Mouse (Mus musculus) liver, adult (tissue): ENCODE results near the gene Zfand3.

Experiments
- GATA4 ChIP-seq: IDR thresholded peaks from 2 replicates; pipeline ENCODE4 v1.6.1; 2014; ENCODE audit warnings: mild to moderate bottlenecking, low read length; ENCODE audit not compliant: insufficient replicate concordance

The Zfand3 gene

DNA sequence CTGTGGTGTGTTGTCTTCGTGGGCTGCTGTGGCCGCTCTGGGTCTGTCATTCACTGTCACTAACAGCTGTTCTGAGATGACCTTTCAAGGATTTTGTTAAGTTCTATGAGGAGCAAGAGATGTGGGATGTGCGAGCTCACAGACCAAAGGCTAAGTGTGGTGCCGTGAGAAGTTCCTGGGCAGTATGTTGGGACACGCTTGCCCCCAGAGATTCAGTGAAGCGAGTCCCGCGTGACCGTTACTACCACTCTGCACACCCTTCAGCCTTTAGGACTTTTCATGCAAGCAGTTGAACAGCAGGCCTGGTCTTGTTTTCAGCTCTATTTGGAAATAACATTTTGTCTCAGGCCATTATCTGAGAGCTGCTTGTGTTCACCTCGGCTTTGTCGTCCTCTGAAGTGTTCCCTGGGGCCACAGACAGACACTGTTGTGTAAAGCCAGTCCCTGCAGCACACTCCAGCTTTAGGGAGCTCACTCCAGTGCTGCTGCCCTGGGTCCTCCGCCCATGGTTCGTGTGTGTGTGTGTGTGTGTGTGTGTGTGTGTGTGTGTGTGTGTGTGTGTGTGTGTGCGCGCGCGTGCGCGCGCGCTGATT is 191.2 kb downstream of the Zfand3 start:
- TF ChIP-seq GATA4, result no peak

- no peak for TF ChIP-seq GATA4
Observed at GRCm38 (mm10) chr17:30196401-30197279, 192.1 kb downstream of the Zfand3 start.

- TF ChIP-seq GATA4, result no peak
Observed at GRCm38 (mm10) chr17:30197280-30198030, 192.9 kb downstream of the Zfand3 start.

DNA sequence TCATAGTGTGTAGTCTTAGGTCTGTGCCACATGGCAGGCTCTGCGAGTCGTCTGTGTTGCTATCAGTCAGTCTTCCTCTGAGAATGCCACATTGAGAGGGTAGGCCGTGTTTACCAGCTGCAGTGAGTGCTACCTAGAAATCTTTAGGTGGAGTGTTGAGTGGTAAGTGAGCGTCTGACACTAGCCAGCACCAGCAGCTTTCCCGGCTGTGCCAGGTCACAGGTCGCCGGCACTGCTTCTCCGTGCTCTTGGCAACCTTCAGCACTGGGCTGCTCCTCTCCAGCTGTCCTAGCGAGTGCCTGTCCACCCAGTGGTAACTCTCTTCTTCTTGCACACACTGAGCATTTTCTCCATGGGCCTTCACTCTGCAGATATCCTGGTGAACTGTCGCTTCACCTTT is 193.9 kb downstream of the Zfand3 start:
- TF ChIP-seq GATA4, result no peak

GRCm38 (mm10) chr17:30199374-30200247 is 195.1 kb downstream of the Zfand3 start:
- TF ChIP-seq GATA4, result no peak

DNA sequence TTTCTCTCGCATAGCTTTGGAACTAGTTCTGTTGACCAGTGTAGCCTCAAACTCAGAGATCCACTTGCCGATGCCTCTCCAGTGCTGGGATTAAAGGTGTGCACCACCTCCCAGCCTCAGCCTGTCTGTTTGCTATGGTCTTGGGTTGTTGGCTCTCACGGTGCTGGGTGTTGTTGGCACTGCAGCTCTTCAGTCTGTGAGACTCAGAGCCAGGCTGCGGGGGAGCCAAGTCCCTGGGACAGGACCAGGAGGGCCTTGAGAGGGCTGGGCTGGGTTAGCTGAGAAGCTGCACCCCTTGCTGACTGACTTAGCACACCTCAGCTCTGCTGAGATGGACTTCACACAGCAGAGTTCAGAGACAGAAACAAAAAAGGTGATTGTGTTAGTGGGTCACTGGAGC is 195.8 kb downstream of the Zfand3 start:
- no peak for TF ChIP-seq GATA4

GRCm38 (mm10) chr17:30205062-30205825 is 200.7 kb downstream of the Zfand3 start:
- no peak for TF ChIP-seq GATA4

- TF ChIP-seq GATA4, result no peak
Observed at GRCm38 (mm10) chr17:30210262-30210661, 205.7 kb downstream of the Zfand3 start.

DNA sequence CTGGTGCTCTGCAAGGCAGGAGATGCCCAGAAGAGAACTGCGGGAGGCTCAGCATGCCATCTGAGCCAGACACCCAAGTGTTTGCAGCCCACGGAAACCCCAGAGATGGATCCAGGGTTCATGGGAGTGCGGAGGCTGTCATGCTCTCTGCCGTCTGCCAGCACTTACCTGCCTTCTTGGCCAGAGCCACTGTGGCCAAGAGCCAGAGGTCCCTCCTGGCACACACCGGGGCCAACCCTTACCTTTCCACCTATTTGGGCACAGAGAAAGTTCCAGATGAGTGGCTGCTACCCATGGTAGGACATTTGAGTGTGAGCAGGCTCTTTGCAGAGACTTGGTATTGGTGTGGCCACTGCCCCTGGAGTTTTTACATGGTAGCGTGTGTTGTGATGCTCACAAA is 206.4 kb downstream of the Zfand3 start:
- TF ChIP-seq GATA4, result no peak

- no peak for TF ChIP-seq GATA4
Observed at GRCm38 (mm10) chr17:30212647-30213046, 208.1 kb downstream of the Zfand3 start.

DNA sequence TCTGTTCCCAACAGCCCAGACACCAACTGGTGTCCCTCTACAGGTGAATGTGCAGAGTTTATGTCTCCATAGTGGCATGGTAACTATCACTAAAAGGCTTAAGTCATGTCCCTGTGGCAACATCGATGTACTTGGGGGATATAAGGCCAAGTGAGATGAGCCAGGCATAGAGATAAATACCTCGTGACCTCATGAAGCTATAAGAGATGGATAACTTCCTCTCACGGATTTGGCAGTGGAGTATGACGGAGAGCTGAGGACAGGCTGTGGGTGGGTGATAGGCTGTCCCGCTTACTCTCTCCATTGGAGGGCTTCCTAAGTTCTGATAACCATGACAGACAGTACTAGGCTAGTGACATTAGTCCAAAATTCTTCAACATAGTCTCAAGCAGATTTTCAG is 208.8 kb downstream of the Zfand3 start:
- TF ChIP-seq GATA4, result no peak

- TF ChIP-seq GATA4, result peak; percentile 56; the same call in 1 of the 2 replicates
Observed at GRCm38 (mm10) chr17:30214393-30214792, 209.9 kb downstream of the Zfand3 start.

- no peak for TF ChIP-seq GATA4
Observed at GRCm38 (mm10) chr17:30215741-30216140, 211.2 kb downstream of the Zfand3 start.

GRCm38 (mm10) chr17:30221677-30222076 is 217.1 kb downstream of the Zfand3 start:
- no peak for TF ChIP-seq GATA4
